Mouse (Mus musculus) cerebellum, adult 2 months (tissue): ENCODE results near the gene Dnajc21.

Experiments
- CTCF ChIP-seq: fragments of 200-500 bp; IDR thresholded peaks from 2 replicates; pipeline ENCODE4 v1.5.1; 2011; ENCODE audit warnings: low read depth, mild to moderate bottlenecking, control low read depth, low read length, moderate library complexity, borderline replicate concordance; ENCODE audit not compliant: insufficient read depth
- POLR2A ChIP-seq: fragments of 200-500 bp; IDR thresholded peaks from 2 replicates; pipeline ENCODE4 v1.6.1; 2011; ENCODE audit warnings: low read length, control low read depth, borderline replicate concordance; ENCODE audit not compliant: insufficient read depth

DNA sequence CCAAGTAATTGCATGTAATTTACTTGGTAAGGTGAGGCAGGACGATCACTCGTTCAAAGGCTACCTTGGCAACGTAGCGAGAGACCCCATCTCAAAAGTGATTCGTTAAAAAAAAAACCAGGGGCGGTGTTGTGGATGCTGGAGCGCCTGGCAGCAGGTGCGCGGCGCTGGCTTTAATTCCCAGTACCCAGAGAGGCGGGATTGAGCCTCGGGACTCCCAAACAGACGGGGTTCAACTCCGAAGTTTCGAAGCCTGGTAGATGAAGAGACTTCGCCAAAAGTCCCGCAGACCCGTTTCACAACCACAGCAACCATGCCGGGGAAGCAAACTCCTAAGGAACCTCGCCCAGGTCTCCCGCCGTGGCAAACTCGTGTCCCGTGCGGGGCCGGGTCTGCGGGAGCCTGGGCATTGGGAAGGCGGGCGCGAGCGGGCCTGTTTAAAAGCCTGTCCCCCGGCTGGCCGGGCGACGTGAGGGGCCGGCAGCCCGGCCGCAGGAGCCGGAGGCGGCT is 620 bp downstream of the Dnajc21 start:
- TF ChIP-seq POLR2A (no peak), CTCF (no peak)
